8 mouse cellular contexts compared by ENCODE assay signal in the genomic region with DNA sequence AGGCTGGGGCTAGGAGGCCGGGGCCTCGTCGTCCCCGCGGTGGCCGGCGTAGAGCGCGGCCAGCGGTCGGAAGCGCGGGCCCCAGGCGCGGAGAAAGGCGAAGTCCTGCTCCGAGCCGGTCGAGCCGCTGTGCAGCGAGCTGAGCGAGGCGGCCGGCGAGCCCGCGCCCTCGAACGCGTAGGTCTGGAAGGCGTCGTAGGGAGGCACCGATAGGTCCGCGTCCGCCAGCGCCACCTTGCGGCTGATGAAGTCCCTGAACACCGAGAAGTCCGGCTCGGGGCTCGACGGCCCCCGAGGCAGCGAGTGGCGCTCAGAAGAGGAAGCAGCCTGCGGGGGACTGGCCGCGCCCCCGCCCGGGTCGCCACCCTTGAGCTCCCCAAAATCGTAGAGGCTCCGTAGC. TPM values are rescaled to one million over a fixed set of nuclear protein-coding genes. Genes with fewer than 3 reads are reported as not detected.
DNase-seq lines count a peak whose midpoint lies in the region; ATAC-seq and TF ChIP-seq lines count a peak whose summit lies in the region.

No protein-coding gene starts in this region.

- no peak overlapping the region for H3K4me3 ChIP-seq in hindbrain, postnatal 0 days (ENCODE audit: low read length)

- intact Hi-C loops in left cerebral cortex, postnatal 10 days (cut with DNase I): no loop called here

- H3K4me2 ChIP-seq in hindbrain, postnatal 0 days (ENCODE audit: low read depth, low read length): no peak overlapping the region

- H3K4me1 ChIP-seq in hindbrain, postnatal 0 days (ENCODE audit: insufficient read depth, low read length): no peaks in the 10 kb centered on the region

- ATAC-seq in hindbrain, postnatal 0 days: peak; percentile 71
- ATAC-seq in megakaryocyte progenitor cell, adult 5-6 weeks (replicated peaks; ENCODE audit: poor library complexity): peak; percentile 94

- WGBS in hindbrain, postnatal 0 days: 3% methylated on average over 52 of the region's 54 CpGs

- no peaks in the 10 kb centered on the region for H3K36me3 ChIP-seq in hindbrain, postnatal 0 days (ENCODE audit: insufficient read depth, low read length)

- peak; percentile 71 for DNase-seq in T-cell, adult 2 months (ENCODE audit: low spot score)
- peak; percentile 90 to 96 for DNase-seq in cerebellum, postnatal 14 days
- DNase-seq in gastrocnemius, postnatal 10 days: peak; percentile 96
- DNase-seq in hindbrain, postnatal 0 days (ENCODE audit: low spot score): peak; percentile 90
- DNase-seq in left cerebral cortex, postnatal 10 days (ENCODE audit: extremely low spot score in 1 of 2, low spot score in 2 of 2): peak; percentile 36 to 91
- DNase-seq in right cerebral cortex, adult 2 months (ENCODE audit: low spot score in 2 of 2): peak; percentile 65 to 67
- DNase-seq in urinary bladder, adult 2 months (ENCODE audit: low spot score): peak; percentile 78

- H3K27me3 ChIP-seq in hindbrain, postnatal 0 days (ENCODE audit: insufficient read depth, low read length): peaks cover 12% of the 10 kb centered on the region

- H3K9me3 ChIP-seq in hindbrain, postnatal 0 days (ENCODE audit: low read length): no peaks in the 10 kb centered on the region

- peak; percentile 73 for TF ChIP-seq CTCF in hindbrain, postnatal 0 days (IDR thresholded peaks at IDR 0.05; ENCODE audit: low read depth)

- H3K27ac ChIP-seq in hindbrain, postnatal 0 days: no peak overlapping the region

- H3K9ac ChIP-seq in hindbrain, postnatal 0 days (replicated peaks; ENCODE audit: low read length): no peak overlapping the region

RNA-seq across cellular contexts. Expression of gene 1700025C18Rik, which starts 21.6 kb away (rescaled TPM):
- total RNA-seq in gastrocnemius, postnatal 10 days (2021): not detected
- total RNA-seq in hindbrain, postnatal 0 days (2014; rRNA removed): not detected in 2 replicates
- not detected in 2 replicates for polyA plus RNA-seq in hindbrain, postnatal 0 days (2015; fragmentation: Nextera tagmentation; extraction: Ambion mirVana)
- not detected for total RNA-seq in left cerebral cortex, postnatal 10 days (2021)
- not detected in 2 replicates for total RNA-seq in megakaryocyte progenitor cell, adult 5-6 weeks (2015)
- not detected in 2 replicates for total RNA-seq in megakaryocyte progenitor cell, adult 5-6 weeks (2017)
- polyA plus RNA-seq in urinary bladder, adult 2 months (2012; rRNA removed): not detected in 2 replicates

RNA-seq across cellular contexts. Expression of gene Cd40, which starts 56.7 kb away (rescaled TPM):
- total RNA-seq in gastrocnemius, postnatal 10 days (2021): under 1 TPM; 0.95 to 0.96 TPM
- 3.8 and 7.3 TPM in 2 replicates for total RNA-seq in hindbrain, postnatal 0 days (2014; rRNA removed)
- 4.8 and 5.4 TPM in 2 replicates for polyA plus RNA-seq in hindbrain, postnatal 0 days (2015; fragmentation: Nextera tagmentation; extraction: Ambion mirVana)
- total RNA-seq in left cerebral cortex, postnatal 10 days (2021): 1 to 10 TPM; 1.2 to 2.5 TPM
- 0.84 TPM in 1 of 2 replicates, not detected in the other for total RNA-seq in megakaryocyte progenitor cell, adult 5-6 weeks (2015)
- total RNA-seq in megakaryocyte progenitor cell, adult 5-6 weeks (2017): 0.92 TPM in 1 of 2 replicates, not detected in the other
- 8.6 and 9.5 TPM in 2 replicates for polyA plus RNA-seq in urinary bladder, adult 2 months (2012; rRNA removed)
